Mouse (Mus musculus): ENCODE data around the gene Olfr683. TPM values are rescaled to one million over a fixed set of nuclear protein-coding genes. Genes with fewer than 3 reads are reported as not detected.
"Not testable (repeated sequence)": the region's sequence is repeated elsewhere in the genome, so short reads cannot be mapped to it uniquely, and the experiment has no call there.

Gene Olfr683
- not detected in 2 replicates for polyA plus RNA-seq (2015; fragmentation: Nextera tagmentation; extraction: Ambion mirVana)

DNA sequence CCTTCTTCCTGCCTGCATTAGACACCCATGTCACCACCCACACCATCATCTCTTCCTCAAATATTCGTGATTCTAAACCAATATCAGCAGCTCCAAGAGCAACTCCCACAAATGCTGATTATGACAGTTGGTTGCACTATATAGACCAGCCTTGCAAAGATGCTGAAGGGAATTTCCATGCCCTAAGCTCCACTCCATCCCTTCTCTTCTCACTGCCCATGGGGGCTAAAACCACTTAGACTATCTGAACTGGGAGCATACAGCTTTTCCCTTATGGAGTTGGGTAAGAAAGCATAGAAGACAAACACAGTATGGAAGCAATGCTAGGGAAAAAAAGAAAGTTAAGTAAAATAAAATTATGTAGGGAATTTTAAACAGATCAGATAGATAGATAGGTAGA, at the start of gene Olfr683:
Gene Olfr683, minus strand, starts transcription at position 101 of the 400 bp plus-strand sequence.
- WGBS: 52% methylated on average over 1 of the region's 1 CpGs
- Histone ChIP-seq H3K4me2 (replicated peaks; ENCODE audit: low read depth) (no peak within 1 kb of the TSS), H3K4me1 (replicated peaks; ENCODE audit: control insufficient read depth, insufficient read depth) (no peaks in the 10 kb centered on the region), H3K27me3 (ENCODE audit: control insufficient read depth, insufficient read depth, low read length) (no peaks in the 10 kb centered on the region), H3K9ac (ENCODE audit: low read length) (no peak within 1 kb of the TSS), H3K36me3 (ENCODE audit: control insufficient read depth, insufficient read depth, low read length) (no peaks in the 10 kb centered on the region), H3K4me3 (ENCODE audit: low read depth, low read length) (no peak within 1 kb of the TSS), H3K27ac (replicated peaks) (no peak within 1 kb of the TSS), H3K9me3 (ENCODE audit: control insufficient read depth, low read length) (no peaks in the 10 kb centered on the region)
- no peak for TF ChIP-seq EP300 (optimal IDR thresholded peaks at IDR 0.05)
- TF ChIP-seq CTCF (IDR thresholded peaks at IDR 0.05; ENCODE audit: low read depth): no peak
- ATAC-seq (ENCODE audit: low FRiP score, low TSS enrichment): no peak
- no peak for DNase-seq (ENCODE audit: low spot score)

DNA sequence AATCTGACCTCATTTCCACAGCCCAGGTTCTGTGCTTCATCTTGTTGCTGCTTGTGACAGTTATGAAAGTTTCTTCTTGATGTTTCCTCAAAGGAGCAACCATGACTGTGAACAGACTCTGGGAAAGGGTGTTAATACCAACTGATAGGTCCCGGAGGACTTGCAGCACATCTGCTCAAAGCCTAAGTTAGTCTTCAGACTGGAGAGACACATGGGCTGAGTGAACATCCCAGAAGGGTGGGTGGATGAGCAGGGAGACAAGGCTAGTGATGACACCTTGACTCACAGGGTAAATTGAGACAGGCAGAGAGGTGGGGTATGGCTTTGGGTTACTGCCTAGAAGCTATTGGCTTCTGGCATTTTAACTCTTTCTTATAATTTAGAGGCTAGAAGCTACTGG, 39.1 kb upstream of the Olfr683 start, which contains the start of gene Olfr685:
Gene Olfr685, minus strand, starts transcription at position 101 of the 400 bp plus-strand sequence.
- no peak for DNase-seq (ENCODE audit: low spot score)
- Histone ChIP-seq H3K4me2 (replicated peaks; ENCODE audit: low read depth) (no peak within 1 kb of the TSS), H3K9me3 (ENCODE audit: control insufficient read depth, low read length) (no peaks in the 10 kb centered on the region), H3K4me3 (ENCODE audit: low read depth, low read length) (no peak within 1 kb of the TSS), H3K9ac (ENCODE audit: low read length) (no peak within 1 kb of the TSS), H3K36me3 (ENCODE audit: control insufficient read depth, insufficient read depth, low read length) (no peaks in the 10 kb centered on the region), H3K27ac (replicated peaks) (no peak within 1 kb of the TSS), H3K4me1 (replicated peaks; ENCODE audit: control insufficient read depth, insufficient read depth) (no peaks in the 10 kb centered on the region), H3K27me3 (ENCODE audit: control insufficient read depth, insufficient read depth, low read length) (no peaks in the 10 kb centered on the region)
- WGBS: 83% methylated on average over 1 of the region's 1 CpGs
- ATAC-seq (ENCODE audit: low FRiP score, low TSS enrichment): no peak
- TF ChIP-seq CTCF (IDR thresholded peaks at IDR 0.05; ENCODE audit: low read depth) (no peak), EP300 (optimal IDR thresholded peaks at IDR 0.05) (no peak)

DNA sequence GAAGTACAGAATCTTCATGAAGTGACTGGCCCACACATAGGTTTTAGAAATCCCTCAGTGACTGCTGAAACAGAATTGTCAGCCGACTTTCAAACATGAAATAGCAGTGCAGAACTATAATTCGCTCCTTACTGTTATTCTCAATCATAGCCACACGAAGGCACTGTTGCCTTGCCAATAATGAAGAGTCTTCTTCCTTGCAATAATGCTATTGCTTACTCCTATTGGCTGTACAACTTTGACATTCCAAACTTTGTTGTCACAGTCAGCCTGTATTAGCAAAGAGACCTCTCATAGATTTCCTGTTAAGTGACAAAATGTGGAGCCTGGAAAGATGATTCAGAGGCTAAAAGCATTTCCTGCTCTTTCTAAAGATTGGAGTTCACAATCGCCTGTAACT, 24.0 kb upstream of the Olfr683 start:
- H3K4me1 ChIP-seq (replicated peaks; ENCODE audit: control insufficient read depth, insufficient read depth): no peaks in the 10 kb centered on the region
- H3K9ac ChIP-seq (ENCODE audit: low read length): no peak overlapping the region
- no peak for DNase-seq (ENCODE audit: low spot score)
- no peaks in the 10 kb centered on the region for H3K27me3 ChIP-seq (ENCODE audit: control insufficient read depth, insufficient read depth, low read length)
- 42% methylated on average over 4 of the region's 4 CpGs for WGBS
- no peaks in the 10 kb centered on the region for H3K9me3 ChIP-seq (ENCODE audit: control insufficient read depth, low read length)
- H3K36me3 ChIP-seq (ENCODE audit: control insufficient read depth, insufficient read depth, low read length): no peaks in the 10 kb centered on the region
- TF ChIP-seq CTCF (IDR thresholded peaks at IDR 0.05; ENCODE audit: low read depth) (peak; percentile 75), EP300 (optimal IDR thresholded peaks at IDR 0.05) (no peak)
- no peak overlapping the region for H3K4me2 ChIP-seq (replicated peaks; ENCODE audit: low read depth)
- H3K4me3 ChIP-seq (ENCODE audit: low read depth, low read length): no peak overlapping the region
- no peak for ATAC-seq (ENCODE audit: low FRiP score, low TSS enrichment)
- H3K27ac ChIP-seq (replicated peaks): no peak overlapping the region

DNA sequence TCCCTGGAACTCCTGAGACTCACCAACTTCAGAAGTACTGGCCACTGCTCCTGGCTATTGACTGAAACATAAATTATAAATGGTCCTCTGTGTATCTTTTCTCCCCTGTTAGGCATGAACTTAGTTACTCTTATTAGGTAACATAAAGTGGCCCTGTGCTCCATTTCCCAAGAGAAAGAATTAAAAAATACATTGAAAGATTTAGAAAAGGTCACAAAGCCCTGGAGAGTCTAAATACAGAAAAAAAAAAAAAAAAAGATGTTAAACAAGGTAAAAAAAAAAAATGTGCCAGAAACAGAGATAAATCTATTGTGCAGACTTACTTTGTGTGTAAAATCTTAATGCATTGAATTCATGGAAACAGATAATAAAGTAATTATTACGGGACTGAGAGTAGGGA, 16.7 kb upstream of the Olfr683 start, which contains the start of gene Olfr684:
Gene Olfr684, minus strand, starts transcription at position 101 of the 400 bp plus-strand sequence.
- Histone ChIP-seq H3K4me1 (replicated peaks; ENCODE audit: control insufficient read depth, insufficient read depth) (no peaks in the 10 kb centered on the region), H3K27ac (replicated peaks) (no peak within 1 kb of the TSS), H3K36me3 (ENCODE audit: control insufficient read depth, insufficient read depth, low read length) (no peaks in the 10 kb centered on the region), H3K4me2 (replicated peaks; ENCODE audit: low read depth) (no peak within 1 kb of the TSS), H3K9me3 (ENCODE audit: control insufficient read depth, low read length) (no peaks in the 10 kb centered on the region), H3K4me3 (ENCODE audit: low read depth, low read length) (no peak within 1 kb of the TSS), H3K9ac (ENCODE audit: low read length) (no peak within 1 kb of the TSS), H3K27me3 (ENCODE audit: control insufficient read depth, insufficient read depth, low read length) (no peaks in the 10 kb centered on the region)
- ATAC-seq (ENCODE audit: low FRiP score, low TSS enrichment): no peak
- 50% methylated on average over 1 of the region's 1 CpGs for WGBS
- no peak for TF ChIP-seq EP300 (optimal IDR thresholded peaks at IDR 0.05)
- TF ChIP-seq CTCF (IDR thresholded peaks at IDR 0.05; ENCODE audit: low read depth): no peak
- DNase-seq (ENCODE audit: low spot score): no peak

DNA sequence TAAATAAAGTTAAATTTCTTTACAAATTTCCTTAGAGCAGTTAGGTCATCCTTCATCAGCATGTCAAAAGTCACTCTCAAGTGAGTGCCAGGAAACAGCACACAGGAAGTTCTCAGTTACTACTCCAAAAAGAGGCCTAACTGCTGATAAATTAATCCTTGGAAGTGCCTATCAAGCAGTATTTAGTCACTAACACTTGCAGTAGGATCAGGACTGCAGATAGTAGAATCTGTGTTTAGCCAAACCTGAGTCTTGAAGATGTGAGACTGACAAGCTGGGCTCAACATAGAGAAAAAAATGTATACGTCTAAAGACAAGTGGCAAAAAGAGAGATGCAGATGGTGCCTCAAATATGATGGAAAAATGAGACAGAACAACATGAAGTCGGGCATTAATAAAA, 5.5 kb downstream of the Olfr683 start:
- no peak for ATAC-seq (ENCODE audit: low FRiP score, low TSS enrichment)
- Histone ChIP-seq H3K4me3 (ENCODE audit: low read depth, low read length) (no peak overlapping the region), H3K4me2 (replicated peaks; ENCODE audit: low read depth) (no peak overlapping the region), H3K27me3 (ENCODE audit: control insufficient read depth, insufficient read depth, low read length) (no peaks in the 10 kb centered on the region), H3K27ac (replicated peaks) (no peak overlapping the region), H3K9ac (ENCODE audit: low read length) (no peak overlapping the region), H3K4me1 (replicated peaks; ENCODE audit: control insufficient read depth, insufficient read depth) (no peaks in the 10 kb centered on the region), H3K9me3 (ENCODE audit: control insufficient read depth, low read length) (no peaks in the 10 kb centered on the region), H3K36me3 (ENCODE audit: control insufficient read depth, insufficient read depth, low read length) (no peaks in the 10 kb centered on the region)
- 66% methylated on average over 2 of the region's 2 CpGs for WGBS
- DNase-seq (ENCODE audit: low spot score): no peak
- TF ChIP-seq CTCF (IDR thresholded peaks at IDR 0.05; ENCODE audit: low read depth) (no peak), EP300 (optimal IDR thresholded peaks at IDR 0.05) (no peak)

DNA sequence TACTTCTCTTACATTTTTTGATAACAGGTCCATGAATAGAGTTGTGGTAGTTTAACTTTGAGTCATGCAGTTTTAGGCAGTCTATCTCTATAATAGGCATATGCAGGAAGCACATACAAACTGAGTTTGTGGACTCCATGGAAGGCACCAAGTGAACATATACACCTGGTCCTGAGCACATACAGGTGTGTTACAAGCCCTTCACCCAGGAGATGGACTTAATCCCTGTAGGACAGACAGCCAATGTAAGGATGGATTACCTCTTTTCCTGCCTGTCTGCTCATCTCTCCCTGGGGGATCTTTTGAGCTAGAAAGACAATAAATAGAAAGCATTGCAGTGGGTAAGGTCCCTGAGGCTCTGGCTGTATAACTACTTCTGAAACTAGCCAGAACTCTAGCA, 30.3 kb downstream of the Olfr683 start, which contains the start of gene Olfr681:
Gene Olfr681, plus strand, starts transcription at position 301 of the 400 bp plus-strand sequence.
- H3K9me3 ChIP-seq (ENCODE audit: control insufficient read depth, low read length): no peaks in the 10 kb centered on the region
- H3K27ac ChIP-seq (replicated peaks): no peak within 1 kb of the TSS

DNA sequence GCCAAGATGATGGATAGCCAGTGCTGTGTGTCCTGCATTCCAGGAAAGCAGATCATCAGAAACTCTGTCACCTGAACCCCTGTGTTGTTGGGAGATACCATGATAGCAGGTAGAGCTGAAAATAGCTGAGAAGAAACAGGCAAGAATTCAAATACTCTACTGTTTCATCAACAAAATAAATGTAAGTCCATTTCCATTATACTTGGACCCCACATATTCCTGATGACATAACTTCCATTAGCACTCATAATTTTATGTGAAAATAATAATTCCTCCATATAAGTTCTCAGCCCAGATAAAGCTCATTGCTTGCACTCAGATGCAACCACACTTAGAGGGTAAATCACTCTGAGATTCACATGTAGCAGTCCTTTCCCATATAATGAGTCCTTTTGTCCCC, 54.1 kb downstream of the Olfr683 start, which contains the start of gene Olfr680-ps1:
Gene Olfr680-ps1, minus strand, starts transcription at position 101 of the 400 bp plus-strand sequence.
- H3K27ac ChIP-seq (replicated peaks); H3K27me3 ChIP-seq (ENCODE audit: control insufficient read depth, insufficient read depth, low read length); H3K9me3 ChIP-seq (ENCODE audit: control insufficient read depth, low read length); ATAC-seq (ENCODE audit: low FRiP score, low TSS enrichment); H3K4me2 ChIP-seq (replicated peaks; ENCODE audit: low read depth); H3K36me3 ChIP-seq (ENCODE audit: control insufficient read depth, insufficient read depth, low read length); H3K4me3 ChIP-seq (ENCODE audit: low read depth, low read length); H3K4me1 ChIP-seq (replicated peaks; ENCODE audit: control insufficient read depth, insufficient read depth); DNase-seq (ENCODE audit: low spot score); H3K9ac ChIP-seq (ENCODE audit: low read length): not testable (repeated sequence)

More for the DNA sequence above, 30.3 kb downstream of the Olfr683 start, which contains the start of gene Olfr681:
- H3K4me2 ChIP-seq (replicated peaks; ENCODE audit: low read depth): no peak within 1 kb of the TSS
- TF ChIP-seq CTCF (IDR thresholded peaks at IDR 0.05; ENCODE audit: low read depth) (no peak), EP300 (optimal IDR thresholded peaks at IDR 0.05) (no peak)
- no peak within 1 kb of the TSS for H3K4me3 ChIP-seq (ENCODE audit: low read depth, low read length)
- H3K9ac ChIP-seq (ENCODE audit: low read length): no peak within 1 kb of the TSS
- H3K4me1 ChIP-seq (replicated peaks; ENCODE audit: control insufficient read depth, insufficient read depth): no peaks in the 10 kb centered on the region
- no peak for ATAC-seq (ENCODE audit: low FRiP score, low TSS enrichment)
- H3K27me3 ChIP-seq (ENCODE audit: control insufficient read depth, insufficient read depth, low read length): no peaks in the 10 kb centered on the region
- DNase-seq (ENCODE audit: low spot score): no peak
- H3K36me3 ChIP-seq (ENCODE audit: control insufficient read depth, insufficient read depth, low read length): no peaks in the 10 kb centered on the region

All from stomach, postnatal 0 days (tissue).